Mouse (Mus musculus) CD4-positive naive resting alpha-beta T cell, adult 57 days (primary cell): ENCODE results near the gene Olfr1564. TPM values are rescaled to one million over a fixed set of nuclear protein-coding genes. Genes with fewer than 3 reads are reported as not detected.

Experiments
- total RNA-seq: library from RNA; stranded (reverse); gene quantifications from one replicate; pipeline ENCODE4 v1.2.4, GENCODE M21; 2023

Gene Olfr1564
- not detected for total RNA-seq

GRCm38 (mm10) chr17:33221590-33221989 is at the start of gene Olfr1564:
Olfr1564 (minus strand) TSS chr17:33221690.

GRCm38 (mm10) chr17:33264376-33264775 is 42.9 kb upstream of the Olfr1564 start, which contains the start of gene Olfr63:
Olfr63 (plus strand) TSS chr17:33264676.

DNA sequence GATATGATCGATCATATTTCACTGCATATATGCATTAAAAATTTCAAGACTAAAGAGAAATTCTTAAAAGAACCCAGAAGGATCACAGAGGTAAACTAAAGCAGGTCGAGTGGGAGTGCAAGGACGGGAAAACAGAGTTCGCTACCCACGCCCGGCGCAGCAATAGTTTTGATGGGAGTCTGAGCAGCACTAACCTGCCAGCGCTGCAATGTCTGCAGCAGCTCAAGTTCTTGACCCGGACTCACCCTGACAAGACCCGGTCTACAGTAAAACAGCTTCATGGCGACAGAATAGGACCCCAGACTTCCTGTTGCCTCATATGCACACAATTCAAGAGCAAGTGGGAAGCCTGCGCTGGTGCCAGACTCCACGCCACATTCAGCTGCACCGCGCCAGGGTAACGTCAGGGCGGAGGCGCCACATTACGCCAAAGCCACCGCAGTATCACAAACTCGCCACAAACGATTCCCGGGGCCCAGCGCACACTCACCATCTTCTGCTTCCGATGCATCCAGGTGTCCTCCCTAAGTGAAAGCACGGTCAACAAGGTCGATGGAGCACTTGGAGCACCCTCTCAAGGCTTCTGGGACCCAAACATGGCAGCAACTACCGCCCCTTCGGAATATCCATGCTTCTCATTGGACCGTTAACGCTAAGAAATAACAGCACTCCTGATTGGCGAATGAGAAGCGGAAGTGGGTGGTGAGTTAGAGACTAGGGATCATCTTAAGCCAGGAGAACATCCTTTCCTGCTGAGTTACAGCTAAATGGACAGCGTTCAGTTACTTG is 33.2 kb upstream of the Olfr1564 start, which contains the start of gene Zfp955a:
Zfp955a (minus strand) TSS at position 616 of the 789 bp plus-strand sequence.

GRCm38 (mm10) chr17:33191002-33191401 is 30.5 kb downstream of the Olfr1564 start, which contains the start of gene Olfr239:
Olfr239 (plus strand) TSS chr17:33191302.

DNA sequence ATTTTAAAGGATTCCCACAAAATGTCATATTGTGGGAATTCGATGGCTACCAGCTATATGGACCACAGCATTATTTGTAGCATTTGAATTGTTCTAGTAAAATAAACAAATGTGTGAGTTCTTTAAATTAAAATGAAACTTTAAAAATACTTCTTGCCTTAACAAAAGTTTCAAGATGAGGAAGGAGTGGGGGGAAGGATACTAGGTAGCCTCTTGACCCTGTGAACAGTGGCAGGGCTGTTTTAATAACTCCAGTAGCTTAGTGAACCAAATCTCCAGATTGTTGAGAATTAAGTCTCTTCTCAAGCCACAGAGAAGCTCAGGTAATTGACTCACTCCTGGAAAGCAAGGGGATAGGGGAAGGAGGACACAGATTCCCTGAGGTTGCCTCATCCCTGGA is 53.3 kb downstream of the Olfr1564 start, which contains the start of gene Olfr55:
Olfr55 (plus strand) TSS at position 301 of the 400 bp plus-strand sequence.

Other genes with a start within 250 kb of the Olfr1564 start
- gene Zfp952, start 228.6 kb downstream of the Olfr1564 start, total RNA-seq, result 14.1 TPM
- gene Zfp763, start 188.3 kb downstream of the Olfr1564 start, total RNA-seq, result 2.7 TPM
- not detected for gene 4921501E09Rik, start 153.6 kb downstream of the Olfr1564 start, total RNA-seq
- 8.2 TPM for gene Zfp563, start 132.4 kb downstream of the Olfr1564 start, total RNA-seq
- gene Morc2b, start 82.0 kb downstream of the Olfr1564 start, total RNA-seq, result not detected
- gene Olfr55, start 53.2 kb downstream of the Olfr1564 start, total RNA-seq, result not detected
- gene Olfr239, start 30.4 kb downstream of the Olfr1564 start, total RNA-seq, result not detected
- gene Zfp955a, start 33.5 kb upstream of the Olfr1564 start, total RNA-seq, result 7.1 TPM
- 0.12 TPM for gene Olfr63, start 43.0 kb upstream of the Olfr1564 start, total RNA-seq
- 9.8 TPM for gene Zfp955b, start 67.9 kb upstream of the Olfr1564 start, total RNA-seq
- gene Zfp81, start 137.2 kb upstream of the Olfr1564 start, total RNA-seq, result 20.0 TPM
- 10.9 TPM for gene Zfp101, start 173.0 kb upstream of the Olfr1564 start, total RNA-seq
- not detected for gene Actl9, start 211.2 kb upstream of the Olfr1564 start, total RNA-seq